Mouse (Mus musculus): ENCODE measurements around the gene Rab37.

Rab37 gene

GRCm38 (mm10) chr11:115138597-115139262 is 47.5 kb downstream of the Rab37 start:
- peak; percentile 78 for DNase-seq (ENCODE audit: low read depth)

- peak; percentile 49 for DNase-seq (ENCODE audit: low read depth)
Measured at GRCm38 (mm10) chr11:115141970-115142369, 50.7 kb downstream of the Rab37 start.

- DNase-seq (ENCODE audit: low read depth), result no peak
Measured at GRCm38 (mm10) chr11:115147813-115148212, 56.6 kb downstream of the Rab37 start.

GRCm38 (mm10) chr11:115150741-115151254 is 59.6 kb downstream of the Rab37 start:
- DNase-seq (ENCODE audit: low read depth), result no peak

GRCm38 (mm10) chr11:115151755-115152429 is 60.7 kb downstream of the Rab37 start:
- no peak for DNase-seq (ENCODE audit: low read depth)

GRCm38 (mm10) chr11:115153088-115153487 is 61.9 kb downstream of the Rab37 start:
- no peak for DNase-seq (ENCODE audit: low read depth)

GRCm38 (mm10) chr11:115153699-115154292 is 62.6 kb downstream of the Rab37 start:
- peak; percentile 93 for DNase-seq (ENCODE audit: low read depth)

- peak; percentile 81 for DNase-seq (ENCODE audit: low read depth)
Measured at GRCm38 (mm10) chr11:115155053-115155634, 63.9 kb downstream of the Rab37 start.

GRCm38 (mm10) chr11:115157933-115158719 is 66.9 kb downstream of the Rab37 start:
- DNase-seq (ENCODE audit: low read depth), result peak; percentile 89

- peak; percentile 72 for DNase-seq (ENCODE audit: low read depth)
Measured at GRCm38 (mm10) chr11:115160016-115160797, 69.0 kb downstream of the Rab37 start.

- peak; percentile 80 for DNase-seq (ENCODE audit: low read depth)
Measured at GRCm38 (mm10) chr11:115160883-115161577, 69.8 kb downstream of the Rab37 start.

GRCm38 (mm10) chr11:115161578-115162204 is 70.5 kb downstream of the Rab37 start:
- DNase-seq (ENCODE audit: low read depth), result peak; percentile 88

- peak; percentile 77 for DNase-seq (ENCODE audit: low read depth)
Measured at GRCm38 (mm10) chr11:115162205-115162601, 71.0 kb downstream of the Rab37 start.

- peak; percentile 98 for DNase-seq (ENCODE audit: low read depth)
Measured at GRCm38 (mm10) chr11:115162832-115163480, 71.7 kb downstream of the Rab37 start, which contains the start of gene Slc9a3r1. TSS of gene Slc9a3r1 (plus strand) at chr11:115163341.

- peak; percentile 61 for DNase-seq (ENCODE audit: low read depth)
Measured at GRCm38 (mm10) chr11:115163568-115164150, 72.4 kb downstream of the Rab37 start.

- peak; percentile 43 for DNase-seq (ENCODE audit: low read depth)
Measured at GRCm38 (mm10) chr11:115164341-115164975, 73.2 kb downstream of the Rab37 start.

- peak; percentile 38 for DNase-seq (ENCODE audit: low read depth)
Measured at GRCm38 (mm10) chr11:115164976-115165374, 73.7 kb downstream of the Rab37 start.

GRCm38 (mm10) chr11:115166776-115167175 is 75.5 kb downstream of the Rab37 start:
- no peak for DNase-seq (ENCODE audit: low read depth)
